Mouse (Mus musculus) cerebellum, postnatal 4 days (tissue): ENCODE measurements around the gene Zfp866.
A peak's percentile ranks its signal among the peaks of the same experiment; 100 is the strongest.

ENCODE experiments used
- DNase-seq, 2 experiments: peaks; one replicate each; pipeline ENCODE4 v3.0.0; 2022; ENCODE audit warnings: low spot score in 2 of 2, mixed read lengths in 1 of 2

The Zfp866 gene

GRCm38 (mm10) chr8:69717232-69717580 lies 73.8 kb downstream of the Zfp866 start:
- DNase-seq, result no peak

- peak; percentile 86 to 90 for DNase-seq
Measured at GRCm38 (mm10) chr8:69716403-69717231, 74.4 kb downstream of the Zfp866 start.

- no peak for DNase-seq
Measured at GRCm38 (mm10) chr8:69715366-69715765, 75.6 kb downstream of the Zfp866 start.

GRCm38 (mm10) chr8:69713516-69713915 lies 77.5 kb downstream of the Zfp866 start:
- no peak for DNase-seq
